Mouse (Mus musculus) stomach, postnatal 0 days (tissue): Measurements from ENCODE around the gene A830031A19Rik. TPM values are rescaled to one million over a fixed set of nuclear protein-coding genes. Genes with fewer than 3 reads are reported as not detected.

Experiments used
- ATAC-seq: fragments of 200-750 bp; cut with Nextera tagmentation; 2 replicates; pipeline ENCODE4 v1.8.0; 2017; ENCODE audit not compliant: low FRiP score, low TSS enrichment
- DNase-seq: peaks from one replicate; pipeline ENCODE4 v3.0.0-alpha.2; 2016; ENCODE audit warnings: low spot score
- H3K27ac ChIP-seq: fragments of 300-500 bp; sonication (generic); replicated peaks from 2 replicates; pipeline ENCODE4 v1.5.1; 2014; ENCODE audit warnings: mild to moderate bottlenecking, control low read depth
- H3K27me3 ChIP-seq: fragments of 300-500 bp; sonication (generic); 2 replicates; pipeline ENCODE4 v1.6.1; 2014; ENCODE audit warnings: low read length; ENCODE audit not compliant: control insufficient read depth, insufficient read depth
- H3K36me3 ChIP-seq: fragments of 300-500 bp; sonication (generic); 2 replicates; pipeline ENCODE4 v1.6.1; 2014; ENCODE audit warnings: low read length, mixed read lengths; ENCODE audit not compliant: control insufficient read depth, insufficient read depth
- H3K4me1 ChIP-seq: fragments of 300-500 bp; sonication (generic); replicated peaks from 2 replicates; pipeline ENCODE4 v1.6.1; 2014; ENCODE audit warnings: antibody characterized with exemption; ENCODE audit not compliant: control insufficient read depth, insufficient read depth
- H3K4me2 ChIP-seq: fragments of 300-500 bp; sonication (generic); replicated peaks from 2 replicates; pipeline ENCODE4 v1.6.1; 2014; ENCODE audit warnings: low read depth, mild to moderate bottlenecking, control low read depth, moderate library complexity
- H3K4me3 ChIP-seq: fragments of 300-500 bp; sonication (generic); 2 replicates; pipeline ENCODE4 v1.5.1; 2014; ENCODE audit warnings: low read depth, low read length, control low read depth
- H3K9ac ChIP-seq: fragments of 300-500 bp; sonication (generic); 2 replicates; pipeline ENCODE4 v1.6.1; 2014; ENCODE audit warnings: mild to moderate bottlenecking, low read length, control low read depth, mixed read lengths
- H3K9me3 ChIP-seq: fragments of 300-500 bp; sonication (generic); 2 replicates; pipeline ENCODE4 v1.6.1; 2016; ENCODE audit warnings: low read length; ENCODE audit not compliant: control insufficient read depth
- CTCF ChIP-seq: IDR thresholded peaks from 2 replicates; pipeline ENCODE4 v1.5.1; 2016; ENCODE audit warnings: antibody characterized with exemption, low read depth, mild to moderate bottlenecking, moderate library complexity
- EP300 ChIP-seq: optimal IDR thresholded peaks from 2 replicates; pipeline ENCODE3; 2016; ENCODE audit warnings: antibody characterized with exemption
- WGBS: fragments of 180-500 bp; shearing (Covaris S2); extraction: QIAGEN DNeasy Blood & Tissue Kit; methylation state at CpG from one replicate; pipeline ENCODE4 v1.1.7; 2014; 5-methylcytosine and 5-hydroxymethylcytosine counted together
- polyA plus RNA-seq: library from polyadenylated mRNA; unstranded; fragments of >200 nt; fragmentation: Nextera tagmentation; extraction: Ambion mirVana; gene quantifications from 2 replicates; pipeline ENCODE4 v1.2.1, GENCODE M21; 2015

Gene A830031A19Rik
- polyA plus RNA-seq, 1 experiment from 2014 or later = not detected

GRCm38 (mm10) chr11:24076821-24077730 lies 2.2 kb upstream of the A830031A19Rik start:
- no peak for TF ChIP-seq EP300
- TF ChIP-seq CTCF = peak; percentile 59
- ATAC-seq (peak; percentile 78), DNase-seq (peak; percentile 86)
- peak overlapping the region; percentile 76 for H3K9ac ChIP-seq
- H3K9me3 ChIP-seq = no peaks in the 10 kb centered on the region
- no peaks in the 10 kb centered on the region for H3K36me3 ChIP-seq
- H3K4me3 ChIP-seq = peak overlapping the region; percentile 69
- H3K4me1 ChIP-seq = no peaks in the 10 kb centered on the region
- peak overlapping the region; percentile 92 for H3K27ac ChIP-seq
- peak overlapping the region; percentile 100 for H3K4me2 ChIP-seq
- no peaks in the 10 kb centered on the region for H3K27me3 ChIP-seq
- under 1% methylated on average over 57 of the region's 59 CpGs for WGBS

GRCm38 (mm10) chr11:24076127-24076650 lies 1.3 kb upstream of the A830031A19Rik start:
- Histone ChIP-seq H3K4me1 (no peaks in the 10 kb centered on the region), H3K9ac (peak overlapping the region; percentile 76), H3K36me3 (no peaks in the 10 kb centered on the region), H3K9me3 (no peaks in the 10 kb centered on the region), H3K27me3 (no peaks in the 10 kb centered on the region), H3K4me3 (peak overlapping the region; percentile 69), H3K4me2 (peak overlapping the region; percentile 100), H3K27ac (peak overlapping the region; percentile 92)
- peak; percentile 59 for TF ChIP-seq CTCF
- TF ChIP-seq EP300 = no peak
- WGBS = 1% methylated on average over 29 of the region's 32 CpGs
- DNase-seq (peak; percentile 83), ATAC-seq (peak; percentile 38)

- H3K4me2 ChIP-seq = peak overlapping the region; percentile 100
- H3K9me3 ChIP-seq = no peaks in the 10 kb centered on the region
- WGBS = 3% methylated on average over 17 of the region's 17 CpGs
- TF ChIP-seq CTCF (no peak), EP300 (no peak)
- H3K9ac ChIP-seq = peak overlapping the region; percentile 76
- DNase-seq (no peak), ATAC-seq (no peak)
- no peaks in the 10 kb centered on the region for H3K27me3 ChIP-seq
- peak overlapping the region; percentile 69 for H3K4me3 ChIP-seq
- peak overlapping the region; percentile 92 for H3K27ac ChIP-seq
- no peaks in the 10 kb centered on the region for H3K36me3 ChIP-seq
- no peaks in the 10 kb centered on the region for H3K4me1 ChIP-seq
These were observed 752 bp upstream of the A830031A19Rik start for GRCm38 (mm10) chr11:24075486-24076126.

- Histone ChIP-seq H3K27me3 (no peaks in the 10 kb centered on the region), H3K9ac (no peak overlapping the region), H3K4me2 (peak overlapping the region; percentile 52), H3K4me1 (no peaks in the 10 kb centered on the region), H3K27ac (no peak overlapping the region), H3K9me3 (no peaks in the 10 kb centered on the region), H3K4me3 (no peak overlapping the region), H3K36me3 (no peaks in the 10 kb centered on the region)
- no peak for TF ChIP-seq CTCF
- no peak for TF ChIP-seq EP300
- ATAC-seq = no peak
- WGBS = 9% methylated on average over 18 of the region's 18 CpGs
- no peak for DNase-seq
These were observed 748 bp downstream of the A830031A19Rik start for GRCm38 (mm10) chr11:24074021-24074591.

GRCm38 (mm10) chr11:24065313-24065712 lies 9.5 kb downstream of the A830031A19Rik start:
- Histone ChIP-seq H3K4me2 (no peak overlapping the region), H3K27ac (no peak overlapping the region), H3K27me3 (peaks cover 2% of the 10 kb centered on the region; the same call in 1 of the 2 replicates), H3K4me1 (no peaks in the 10 kb centered on the region), H3K9ac (no peak overlapping the region), H3K4me3 (no peak overlapping the region), H3K36me3 (no peaks in the 10 kb centered on the region), H3K9me3 (no peaks in the 10 kb centered on the region)
- DNase-seq (peak; percentile 35), ATAC-seq (no peak)
- TF ChIP-seq CTCF (peak; percentile 61), EP300 (no peak)
- 49% methylated on average over 4 of the region's 4 CpGs for WGBS
